Mouse (Mus musculus) 3134 (cell line): ENCODE results near the gene Vwc2l.

Experiments used
- DNase-seq: peaks from one replicate; pipeline ENCODE4 v3.0.0-alpha.2; 2011; ENCODE audit warnings: low spot score; ENCODE audit not compliant: insufficient read length; ENCODE audit errors: extremely low read depth

Vwc2l gene

DNA sequence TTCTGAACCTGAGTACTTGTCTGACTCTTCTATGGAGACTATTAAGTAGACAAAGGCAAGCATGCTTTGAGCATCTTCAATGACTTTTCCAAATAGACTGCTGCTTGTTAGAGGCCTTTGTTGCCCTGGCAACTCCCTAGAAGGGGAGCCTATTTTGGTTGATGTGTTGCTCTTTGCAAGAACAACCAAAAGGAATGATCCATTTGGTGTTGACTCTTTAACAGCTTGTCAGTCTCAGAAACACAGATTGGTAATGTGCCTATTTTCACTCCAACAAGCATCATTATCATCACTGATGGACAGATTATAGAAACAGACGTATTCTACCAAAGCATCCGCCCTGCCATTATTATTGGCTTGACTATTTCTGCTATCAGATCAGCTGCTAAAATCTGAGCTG, 181.9 kb downstream of the Vwc2l start:
- no peak for DNase-seq

DNA sequence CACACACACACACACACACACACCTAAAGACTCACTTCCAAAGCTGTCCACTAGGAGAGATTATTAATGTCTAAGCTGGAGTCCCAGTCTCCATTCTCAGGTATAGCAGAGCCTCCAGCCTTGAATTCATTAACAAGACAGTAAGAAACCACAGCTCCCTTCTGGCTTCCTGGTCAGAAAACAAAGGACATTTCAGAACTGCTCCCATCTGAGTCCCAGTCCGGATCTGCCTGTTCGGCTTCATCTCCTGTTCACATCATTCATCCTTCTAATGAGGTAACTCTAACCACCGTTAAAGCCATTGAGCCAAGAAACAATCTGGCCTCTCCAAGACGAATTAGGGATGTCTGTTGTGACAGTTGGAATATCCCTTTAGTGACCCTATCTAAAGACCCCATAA, 185.7 kb downstream of the Vwc2l start:
- no peak for DNase-seq

DNA sequence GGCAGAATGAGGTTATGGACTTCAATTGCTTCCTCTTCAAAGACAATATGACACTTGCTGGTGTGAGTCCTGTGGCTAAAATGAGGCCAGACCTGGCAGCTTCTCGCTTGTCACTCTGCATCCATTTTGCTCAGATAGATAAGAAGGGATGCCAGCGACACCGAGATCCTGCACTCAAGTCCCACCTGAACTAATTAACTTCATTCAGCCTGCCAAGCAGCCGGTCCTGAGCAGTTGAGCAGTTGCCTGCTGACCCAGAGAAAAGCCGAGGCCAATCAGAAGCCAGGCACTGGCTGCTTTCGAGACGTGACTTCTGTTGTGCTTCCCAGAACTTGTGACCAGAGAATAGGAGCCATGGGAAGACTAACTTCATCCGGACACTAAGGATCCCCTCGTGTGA, 187.6 kb downstream of the Vwc2l start:
- DNase-seq: no peak

DNA sequence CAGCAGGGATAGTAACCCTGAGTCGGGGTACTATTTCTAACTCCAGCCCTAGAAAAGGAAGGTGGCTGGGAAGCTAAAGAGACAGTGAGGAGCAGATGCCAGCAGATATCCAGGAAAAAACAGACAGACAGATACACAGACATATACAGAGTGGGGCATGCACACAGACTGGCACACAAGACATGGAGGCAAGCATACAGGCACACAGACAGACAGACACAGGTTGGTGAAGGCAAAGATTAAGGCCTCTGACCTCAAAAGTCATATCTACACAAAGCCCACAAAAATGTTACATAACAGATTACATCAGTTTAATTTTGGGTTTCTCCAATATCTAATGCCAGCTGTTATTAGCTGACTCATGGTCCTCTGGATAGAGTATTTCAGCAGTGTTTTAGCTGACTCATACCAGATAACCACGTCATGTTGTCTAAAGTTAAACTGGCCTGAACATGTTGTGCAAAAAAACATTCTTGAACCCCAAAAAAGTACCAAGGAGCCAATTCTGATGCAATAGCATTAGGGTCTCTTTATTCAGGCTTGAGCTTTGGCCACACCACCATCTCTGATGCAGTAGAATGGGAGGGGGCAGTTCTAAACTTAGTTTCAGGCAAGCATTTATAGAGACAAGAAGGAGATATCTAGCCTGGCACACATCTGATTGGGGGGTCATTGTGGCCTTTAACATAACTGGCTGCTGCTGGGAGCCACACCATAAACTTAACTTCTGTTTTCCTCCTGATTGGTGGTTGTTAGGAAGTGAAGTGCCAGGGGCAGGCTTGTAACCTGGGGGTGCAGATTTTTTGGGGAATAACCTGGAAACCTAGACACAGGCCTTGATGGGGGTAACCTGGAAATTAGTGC, 192.9 kb downstream of the Vwc2l start:
- DNase-seq: peak; percentile 25

DNA sequence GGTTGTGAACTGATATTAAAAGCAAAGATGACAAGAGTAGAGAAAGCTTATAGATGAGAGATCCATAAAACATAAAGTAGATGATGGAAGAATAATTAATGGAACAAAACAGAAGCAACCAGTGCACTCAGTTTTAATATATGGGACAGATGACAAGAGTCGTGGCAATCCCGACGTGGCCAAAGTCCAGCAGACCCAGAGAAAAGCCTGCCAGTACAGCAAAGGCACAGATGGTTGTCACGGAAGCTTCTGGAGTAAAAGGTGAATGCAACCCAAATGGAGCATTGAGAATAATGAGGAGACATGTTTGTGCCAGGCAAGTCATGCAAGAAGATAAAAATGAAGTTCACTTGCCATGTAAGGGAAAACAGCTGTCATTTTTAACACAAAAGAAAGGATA, 207.5 kb downstream of the Vwc2l start:
- DNase-seq: no peak
